Mouse (Mus musculus) heart, postnatal 0 days (tissue): ENCODE results near the gene Ttc7b.

Experiments used
- CTCF ChIP-seq: IDR thresholded peaks from 2 replicates; pipeline ENCODE4 v1.5.1; 2016; ENCODE audit warnings: antibody characterized with exemption, control low read depth, low read depth
- EP300 ChIP-seq: IDR thresholded peaks from 2 replicates; pipeline ENCODE4 v1.6.1; 2016; ENCODE audit warnings: antibody characterized with exemption, low read depth

DNA sequence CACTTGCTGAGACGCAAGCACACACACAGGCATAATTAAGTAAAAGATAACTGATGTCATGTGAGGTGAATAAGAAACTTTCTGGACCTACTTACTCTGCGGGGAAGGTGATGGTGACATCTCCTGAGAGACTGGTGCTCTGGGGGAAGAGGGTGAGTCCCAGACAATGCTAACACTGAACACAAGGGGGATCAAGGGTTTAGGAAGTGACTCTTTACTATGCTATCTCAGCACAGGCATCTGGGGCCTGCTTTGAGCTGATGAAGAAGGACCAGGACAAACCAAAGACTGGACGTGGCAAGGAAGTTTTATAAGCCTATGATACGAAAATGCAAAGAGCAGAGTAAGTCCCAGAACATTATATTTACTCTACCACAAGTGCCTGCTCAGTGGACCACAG lies 92.4 kb downstream of the Ttc7b start:
- TF ChIP-seq CTCF (no peak), EP300 (no peak)
